Mouse (Mus musculus) adrenal gland, postnatal 36 days (tissue): ENCODE data around the gene Wdr90. TPM values are rescaled to one million over a fixed set of nuclear protein-coding genes. Genes with fewer than 3 reads are reported as not detected.
A peak's percentile ranks its signal among the peaks of the same experiment; 100 is the strongest.

Source experiments
- DNase-seq, 2 experiments: peaks; one replicate each; pipeline ENCODE4 v3.0.0; 2021; ENCODE audit warnings: mixed read lengths in 1 of 2
- total RNA-seq, 2 experiments: library from RNA; stranded (reverse); gene quantifications; 2 replicates each; pipeline ENCODE4 v1.2.3; 2021

Gene Wdr90
- total RNA-seq, 2 experiments from 2014 or later: 12.9 to 15.6 TPM

- no peak for DNase-seq
Observed at GRCm38 (mm10) chr17:25877741-25878610, 16.7 kb upstream of the Wdr90 start.

GRCm38 (mm10) chr17:25877025-25877424 lies 15.7 kb upstream of the Wdr90 start:
- no peak for DNase-seq

- DNase-seq: peak in 1 of 2 experiments; percentile 53
Observed at GRCm38 (mm10) chr17:25876347-25876915, 15.1 kb upstream of the Wdr90 start.

- peak; percentile 93 to 95 for DNase-seq
Observed at GRCm38 (mm10) chr17:25875171-25876136, 14.2 kb upstream of the Wdr90 start.

GRCm38 (mm10) chr17:25874721-25875170 lies 13.4 kb upstream of the Wdr90 start, which contains the start of gene Mettl26:
Gene Mettl26 (plus strand): TSS chr17:25875074.
- peak; percentile 90 to 91 for DNase-seq

- DNase-seq: peak; percentile 65 to 67
Observed at GRCm38 (mm10) chr17:25874148-25874720, 12.9 kb upstream of the Wdr90 start.

GRCm38 (mm10) chr17:25873405-25874147 lies 12.3 kb upstream of the Wdr90 start:
- DNase-seq: no peak

GRCm38 (mm10) chr17:25872676-25873075 lies 11.4 kb upstream of the Wdr90 start:
- no peak for DNase-seq

- peak; percentile 75 to 82 for DNase-seq
Observed at GRCm38 (mm10) chr17:25871566-25871965, 10.3 kb upstream of the Wdr90 start.

GRCm38 (mm10) chr17:25869954-25870353 lies 8.7 kb upstream of the Wdr90 start:
- no peak for DNase-seq

GRCm38 (mm10) chr17:25869498-25869897 lies 8.2 kb upstream of the Wdr90 start:
- no peak for DNase-seq

- DNase-seq: peak; percentile 93 to 94
Observed at GRCm38 (mm10) chr17:25868601-25869191, 7.4 kb upstream of the Wdr90 start, which contains the start of gene Mcrip2. Gene Mcrip2 (minus strand): TSS chr17:25868764.

GRCm38 (mm10) chr17:25867836-25868600 lies 6.7 kb upstream of the Wdr90 start:
- peak; percentile 83 to 88 for DNase-seq

GRCm38 (mm10) chr17:25867509-25867835 lies 6.2 kb upstream of the Wdr90 start:
- DNase-seq: no peak

- DNase-seq: peak in 1 of 2 experiments; percentile 48
Observed at GRCm38 (mm10) chr17:25866172-25866571, 4.9 kb upstream of the Wdr90 start.

GRCm38 (mm10) chr17:25865288-25865687 lies 4.0 kb upstream of the Wdr90 start:
- DNase-seq: no peak

- DNase-seq: peak in 1 of 2 experiments; percentile 50
Observed at GRCm38 (mm10) chr17:25864311-25864710, 3.0 kb upstream of the Wdr90 start.

GRCm38 (mm10) chr17:25863681-25864080 lies 2.4 kb upstream of the Wdr90 start:
- no peak for DNase-seq

- no peak for DNase-seq
Observed at GRCm38 (mm10) chr17:25861704-25862612, 657 bp upstream of the Wdr90 start.
